Comparison of ENCODE assay signal across 18 mouse cellular contexts in genomic region chr11:4719961-4720360, GRCm38 (mm10). TPM values are rescaled to one million over a fixed set of nuclear protein-coding genes. Genes with fewer than 3 reads are reported as not detected.
"Had no signal": no experiment of that assay in that cellular context is flagged by ENCODE, and none has a peak within 500 bp of the region (broad histone marks: within the 10 kb centered on the region; RNA-seq: fewer than 3 reads in every experiment).

No protein-coding gene starts in this region.

- H3K4me3 ChIP-seq: layer of hippocampus, adult 2 months; limb, embryonic 10.5 days; liver, embryonic 15.5 days; midbrain, embryonic 10.5 days; midbrain, embryonic 15.5 days; neural tube, embryonic 12.5 days had no signal

- H3K4me1 ChIP-seq: liver, embryonic 15.5 days had no signal

- H3K9ac ChIP-seq: liver, embryonic 15.5 days; midbrain, embryonic 15.5 days; neural tube, embryonic 12.5 days had no signal

- DNase-seq: kidney, adult 9 months; kidney, postnatal 10 days; kidney, postnatal 4 days; lung, adult 2 months; lung, postnatal 10 days; lung, postnatal 4 days; right cerebral cortex, postnatal 25 days; thymus, postnatal 14 days had no signal

- H3K27ac ChIP-seq: layer of hippocampus, adult 2 months; limb, embryonic 10.5 days; liver, embryonic 15.5 days; midbrain, embryonic 10.5 days; midbrain, embryonic 15.5 days; neural tube, embryonic 12.5 days; stomach, postnatal 0 days had no signal

- H3K9me3 ChIP-seq: limb, embryonic 10.5 days; liver, embryonic 15.5 days; midbrain, embryonic 10.5 days; midbrain, embryonic 15.5 days; neural tube, embryonic 12.5 days had no signal

- H3K27me3 ChIP-seq: liver, embryonic 15.5 days; midbrain, embryonic 15.5 days; neural tube, embryonic 12.5 days had no signal

- H3K4me2 ChIP-seq: liver, embryonic 11.5 days; liver, embryonic 15.5 days; midbrain, embryonic 15.5 days; neural tube, embryonic 12.5 days had no signal

- ATAC-seq: midbrain, embryonic 15.5 days had no signal

RNA-seq across cellular contexts. Expression of gene Cabp7, which starts 26.6 kb away (rescaled TPM):
- total RNA-seq: megakaryocyte, adult 5-6 weeks; monocyte, adult 5-6 weeks had no signal
